Mouse (Mus musculus): ENCODE measurements around the gene Inpp5k. TPM values are rescaled to one million over a fixed set of nuclear protein-coding genes. Genes with fewer than 3 reads are reported as not detected.

The Inpp5k gene
- total and polyA plus RNA-seq, 3 experiments = 31.2 to 41.9 (median 35.6) TPM

DNA sequence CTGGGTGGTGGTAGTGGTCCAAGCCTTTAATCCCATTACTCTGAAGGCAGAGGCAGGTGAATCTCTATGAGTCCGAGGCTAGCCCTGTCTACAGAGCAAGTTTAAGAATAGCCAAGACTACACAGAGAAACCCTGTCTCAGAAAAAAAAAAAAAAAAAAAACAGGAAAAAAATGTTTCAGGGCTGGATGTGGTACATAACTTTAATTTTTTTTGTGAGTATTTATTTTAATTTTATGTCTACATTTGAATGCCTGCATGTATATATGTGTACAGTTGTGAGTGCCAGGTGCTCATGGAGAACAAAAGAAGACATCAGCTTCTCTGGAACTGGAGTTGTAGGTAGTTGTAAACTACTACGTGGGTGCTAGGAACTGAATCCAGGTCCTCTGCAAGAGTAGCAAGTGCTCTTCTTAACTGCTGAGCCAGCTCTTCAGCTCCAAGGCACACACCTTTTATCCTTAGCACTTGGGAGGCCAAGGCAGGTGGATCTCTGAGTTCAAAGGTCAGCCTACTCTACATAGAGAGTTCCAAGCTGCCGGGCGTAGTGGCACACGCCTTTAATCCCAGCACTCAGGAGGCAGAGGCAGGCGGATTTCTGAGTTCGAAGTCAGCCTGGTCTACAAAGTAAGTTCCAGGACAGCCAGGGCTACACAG is 49.2 kb upstream of the Inpp5k start:
- peaks cover 0 to 13% of the 10 kb centered on the region in 2 experiments; a peak in 2 of 4 replicates for H3K4me1 ChIP-seq (ENCODE audit: control insufficient read depth in 1 of 2, insufficient read depth in 2 of 2)
- H3K79me2 ChIP-seq (replicated peaks; ENCODE audit: control insufficient read depth, extremely low read depth, insufficient read depth, poor library complexity, severe bottlenecking) = no peaks in the 10 kb centered on the region
- no peak for DNase-seq (ENCODE audit: extremely low read depth)
- H3K27me3 ChIP-seq (replicated peaks) = no peaks in the 10 kb centered on the region
- no peak overlapping the region for H3K27ac ChIP-seq (ENCODE audit: insufficient read depth, low read depth)
- in situ Hi-C loops (cut with MboI; ENCODE audit: low pct_ligation_motif_present, low pct_unique_long_range_greater_than_20kb, low sequenced_read_pairs) (no loop called here), dilution Hi-C loops (cut with MboI; ENCODE audit: extremely low pct_ligation_motif_present, extremely low pct_unique_long_range_greater_than_20kb, low sequenced_read_pairs) (no loop called here)
- H3K4me3 ChIP-seq (replicated peaks in 1 of 3; ENCODE audit: low read depth in 2 of 3, low read length in 2 of 3, poor library complexity in 1 of 3) = no peak overlapping the region
- TF ChIP-seq HCFC1 (IDR thresholded peaks at IDR 0.05; ENCODE audit: low read depth, low read length) = no peak
- no peak for TF ChIP-seq MAFK (IDR thresholded peaks at IDR 0.05; ENCODE audit: insufficient replicate concordance, low read length)
- TF ChIP-seq MAX (IDR thresholded peaks at IDR 0.05; ENCODE audit: low read length) = no peak
- no peak for TF ChIP-seq ELF1 (IDR thresholded peaks at IDR 0.05; ENCODE audit: low read depth, low read length)
- TF ChIP-seq CTCF (conservative IDR thresholded peaks at IDR 0.05 in 1 of 2, IDR thresholded peaks at IDR 0.05 in 1 of 2; ENCODE audit: low read depth in 2 of 2, low read length in 2 of 2) = no peak
- no peak for TF ChIP-seq IRF4 (IDR thresholded peaks at IDR 0.05; ENCODE audit: low read depth, low read length)
- TF ChIP-seq NELFE (IDR thresholded peaks at IDR 0.05; ENCODE audit: low read depth, low read length) = no peak
- H3K9ac ChIP-seq (ENCODE audit: insufficient read depth, low read depth) = no peak overlapping the region
- no peaks in the 10 kb centered on the region for H3K9me3 ChIP-seq (replicated peaks; ENCODE audit: low read length)
- H3K36me3 ChIP-seq (replicated peaks in 1 of 2; ENCODE audit: control insufficient read depth in 1 of 2, insufficient read depth in 1 of 2, low read length in 1 of 2) = no peaks in the 10 kb centered on the region
- no peak overlapping the region for H3K4me2 ChIP-seq (ENCODE audit: insufficient read depth, low read depth, poor library complexity, severe bottlenecking)

DNA sequence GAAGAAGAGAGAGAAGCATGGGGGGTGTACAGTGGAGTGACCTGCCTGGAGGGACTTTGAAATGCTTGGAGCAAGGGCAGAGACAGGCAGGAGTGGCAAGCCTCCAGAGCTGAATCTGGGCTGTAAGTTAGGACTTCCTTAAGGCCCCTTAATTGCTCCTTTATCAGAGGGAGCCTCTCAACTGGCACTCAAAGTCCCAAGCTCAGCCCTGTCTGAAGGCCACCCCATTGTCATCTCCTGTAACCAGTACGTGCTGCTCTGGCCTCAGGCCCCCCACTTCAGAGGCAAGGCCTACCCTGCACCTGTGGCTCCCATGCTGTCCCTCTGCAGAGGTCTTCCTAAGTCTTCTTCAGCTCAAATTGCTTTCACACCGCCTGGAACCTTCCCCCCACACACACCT is 47.3 kb upstream of the Inpp5k start:
- H3K9ac ChIP-seq (ENCODE audit: insufficient read depth, low read depth) = no peak overlapping the region
- peaks cover 3% of the 10 kb centered on the region for H3K79me2 ChIP-seq (replicated peaks; ENCODE audit: control insufficient read depth, extremely low read depth, insufficient read depth, poor library complexity, severe bottlenecking)
- DNase-seq (ENCODE audit: extremely low read depth) = no peak
- H3K9me3 ChIP-seq (replicated peaks; ENCODE audit: low read length) = no peaks in the 10 kb centered on the region
- dilution Hi-C loops (cut with MboI; ENCODE audit: extremely low pct_ligation_motif_present, extremely low pct_unique_long_range_greater_than_20kb, low sequenced_read_pairs) (no loop called here), in situ Hi-C loops (cut with MboI; ENCODE audit: low pct_ligation_motif_present, low pct_unique_long_range_greater_than_20kb, low sequenced_read_pairs) (no loop called here)
- H3K27me3 ChIP-seq (replicated peaks) = no peaks in the 10 kb centered on the region
- no peak overlapping the region for H3K27ac ChIP-seq (ENCODE audit: insufficient read depth, low read depth)
- TF ChIP-seq ELF1 (IDR thresholded peaks at IDR 0.05; ENCODE audit: low read depth, low read length) (no peak), JUN (IDR thresholded peaks at IDR 0.05; ENCODE audit: insufficient read depth, low read depth, low read length) (no peak), NRF1 (IDR thresholded peaks at IDR 0.05; ENCODE audit: low read depth, low read length) (no peak), ZMIZ1 (IDR thresholded peaks at IDR 0.05; ENCODE audit: low read depth, low read length) (no peak), CTCF (conservative IDR thresholded peaks at IDR 0.05 in 1 of 2, IDR thresholded peaks at IDR 0.05 in 1 of 2; ENCODE audit: low read depth in 2 of 2, low read length in 2 of 2) (no peak), SIN3A (IDR thresholded peaks at IDR 0.05; ENCODE audit: low read length) (no peak), MEF2A (IDR thresholded peaks at IDR 0.05; ENCODE audit: borderline replicate concordance, low read depth, low read length) (no peak), ETS1 (conservative IDR thresholded peaks at IDR 0.05; ENCODE audit: low read depth, low read length) (no peak), ZKSCAN1 (IDR thresholded peaks at IDR 0.05; ENCODE audit: borderline replicate concordance, low read depth, low read length) (no peak), USF1 (IDR thresholded peaks at IDR 0.05; ENCODE audit: low read depth, low read length) (no peak), TCF12 (IDR thresholded peaks at IDR 0.05; ENCODE audit: low read depth, low read length) (no peak), SMC3 (IDR thresholded peaks at IDR 0.05; ENCODE audit: low read depth, low read length) (no peak), BHLHE40 (IDR thresholded peaks at IDR 0.05; ENCODE audit: low read depth, low read length) (no peak), CHD2 (IDR thresholded peaks at IDR 0.05; ENCODE audit: low read length) (no peak), TBP (conservative IDR thresholded peaks at IDR 0.05; ENCODE audit: low read depth, low read length) (no peak), ZNF384 (IDR thresholded peaks at IDR 0.05; ENCODE audit: low read depth, low read length) (no peak)
- peaks cover 3 to 22% of the 10 kb centered on the region in 2 experiments; a peak in 3 of 4 replicates for H3K4me1 ChIP-seq (ENCODE audit: control insufficient read depth in 1 of 2, insufficient read depth in 2 of 2)
- H3K36me3 ChIP-seq (replicated peaks in 1 of 2; ENCODE audit: control insufficient read depth in 1 of 2, insufficient read depth in 1 of 2, low read length in 1 of 2) = no peaks in the 10 kb centered on the region
- H3K4me3 ChIP-seq (replicated peaks in 1 of 3; ENCODE audit: low read depth in 2 of 3, low read length in 2 of 3, poor library complexity in 1 of 3) = no peak overlapping the region
- no peak overlapping the region for H3K4me2 ChIP-seq (ENCODE audit: insufficient read depth, low read depth, poor library complexity, severe bottlenecking)

All from CH12.LX (cell line).